Mouse (Mus musculus) T-helper 17 cell (primary cell): ENCODE measurements around the gene Tsr3.

Source experiments
- in situ Hi-C, 2 experiments: fragments of 300-600 bp; cut with MboI, MseI; formaldehyde crosslinking; loops; 1 replicate in 1 of 2; 2 replicates in 1 of 2; pipeline ENCODE4 v1.15.1; 2025; ENCODE audit warnings: high pct_unique_total_duplicates in 2 of 2

Gene Tsr3

DNA sequence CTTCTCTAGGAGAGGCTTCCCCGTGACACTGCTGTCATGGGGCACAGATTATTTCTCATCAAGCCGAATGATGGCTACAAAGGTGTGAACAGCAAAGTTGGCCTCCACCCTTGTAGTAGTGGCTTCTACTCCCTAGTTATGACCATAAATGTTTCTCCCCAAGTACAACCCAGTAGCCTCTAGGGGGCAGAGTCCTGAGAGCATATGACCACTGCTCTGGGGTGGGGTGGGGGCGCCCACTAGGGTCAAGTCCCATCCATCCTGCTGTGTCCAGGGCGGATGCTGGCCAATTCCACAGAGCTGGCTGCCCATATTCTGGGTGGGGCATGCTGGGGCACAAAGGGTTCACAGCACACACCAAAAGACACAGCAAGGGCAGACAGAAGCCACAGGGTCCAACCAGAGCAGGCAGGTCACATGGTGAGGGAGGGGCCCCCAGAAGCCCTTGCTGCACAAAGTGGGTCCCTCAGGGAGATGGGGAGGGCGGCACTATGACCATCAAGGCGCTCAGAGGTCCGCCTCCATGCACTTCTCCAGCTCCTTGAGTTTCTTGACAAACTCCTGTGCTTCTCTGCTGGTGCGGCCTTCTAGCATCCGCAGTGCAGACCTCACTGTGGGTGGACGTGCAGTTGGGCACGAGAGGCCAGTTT, 3.3 kb downstream of the Tsr3 start:
- in situ Hi-C loops, result no loop called here

GRCm38 (mm10) chr17:25244239-25244638, 4.3 kb downstream of the Tsr3 start:
- in situ Hi-C loops, result no loop called here

DNA sequence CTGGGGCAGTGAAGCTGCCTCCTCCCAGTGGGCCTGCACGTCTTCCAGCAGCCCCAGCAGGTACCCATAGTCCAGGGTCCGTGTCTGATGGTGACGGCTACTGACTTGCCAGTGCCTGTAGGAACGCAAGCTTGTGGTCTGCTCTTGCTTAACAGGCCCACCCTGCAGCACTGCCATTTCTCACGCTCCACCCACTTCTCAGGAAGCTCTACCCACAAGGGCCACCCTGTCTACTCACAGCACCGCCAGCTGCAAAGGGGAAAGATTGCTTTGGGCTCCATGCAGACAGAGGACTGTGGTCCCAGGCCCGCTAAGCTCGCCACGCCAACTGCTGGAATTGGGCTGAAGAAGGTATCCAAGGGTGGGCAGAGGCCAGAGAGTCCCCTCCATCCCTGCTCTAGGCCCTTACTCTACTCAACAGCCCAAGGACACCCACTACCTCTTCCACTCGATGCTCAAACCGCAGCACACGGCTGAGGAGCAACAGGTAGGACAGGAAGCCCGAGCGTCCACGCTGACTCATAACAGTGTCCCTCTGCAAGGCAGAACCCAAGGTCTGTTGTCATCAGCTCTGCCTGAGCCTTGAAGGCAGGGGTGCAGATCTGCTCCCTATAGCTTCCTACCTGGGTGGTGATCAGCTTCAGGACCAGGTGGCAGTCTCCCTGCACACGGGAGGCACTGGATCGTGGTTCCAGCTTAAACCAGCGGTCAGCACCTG, 8.2 kb downstream of the Tsr3 start:
- in situ Hi-C loops, result no loop called here

- in situ Hi-C loops, result no loop called here
Measured at GRCm38 (mm10) chr17:25250181-25250835, 10.3 kb downstream of the Tsr3 start.

DNA sequence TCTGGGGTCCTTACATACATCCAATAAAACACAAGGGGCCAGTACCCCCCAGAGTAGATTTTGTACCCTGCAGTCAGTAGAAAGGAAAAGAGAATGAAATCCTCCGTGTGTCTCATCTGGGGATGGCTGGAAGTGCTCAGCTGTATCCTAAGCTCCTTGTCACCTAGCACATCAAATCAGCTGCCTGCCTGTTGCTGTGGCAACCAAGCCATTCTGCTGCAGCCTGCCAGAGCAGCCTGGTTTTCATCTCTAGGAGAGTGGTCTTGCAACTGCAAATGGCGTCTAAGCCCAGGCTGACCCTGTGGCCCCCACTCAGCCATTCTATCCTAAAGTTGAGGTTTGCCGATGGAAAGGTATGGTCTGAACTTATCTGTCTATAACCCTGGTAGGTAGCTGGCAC, 12.7 kb downstream of the Tsr3 start:
- in situ Hi-C loops, result no loop called here

DNA sequence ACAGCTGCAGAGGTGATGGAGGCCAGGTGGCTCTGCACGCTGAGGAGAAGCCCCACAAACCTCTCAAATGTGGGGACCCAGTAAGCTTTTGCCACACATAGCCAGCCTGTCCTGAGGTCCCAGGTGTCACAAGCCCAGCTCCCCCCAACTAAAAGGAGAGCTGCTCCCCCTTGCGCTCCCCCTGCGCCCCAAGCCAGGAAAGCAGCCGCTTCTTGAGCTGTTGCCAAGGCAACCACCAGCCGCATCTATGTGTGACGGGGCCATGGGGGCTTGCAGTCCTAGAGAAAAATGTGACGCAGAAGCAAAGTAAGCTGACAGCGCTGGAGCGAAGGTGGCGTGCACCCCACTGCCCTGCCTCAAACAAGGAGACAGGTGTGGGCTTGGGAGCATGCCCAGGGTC, 13.8 kb downstream of the Tsr3 start:
- in situ Hi-C loops, result no loop called here

- in situ Hi-C loops, result no loop called here
Measured at GRCm38 (mm10) chr17:25255110-25255509, 15.1 kb downstream of the Tsr3 start.

GRCm38 (mm10) chr17:25256140-25256754, 16.3 kb downstream of the Tsr3 start, which contains the start of gene Baiap3:
Gene Baiap3, minus strand, starts transcription at chr17:25256364.
- in situ Hi-C loops, result no loop called here

DNA sequence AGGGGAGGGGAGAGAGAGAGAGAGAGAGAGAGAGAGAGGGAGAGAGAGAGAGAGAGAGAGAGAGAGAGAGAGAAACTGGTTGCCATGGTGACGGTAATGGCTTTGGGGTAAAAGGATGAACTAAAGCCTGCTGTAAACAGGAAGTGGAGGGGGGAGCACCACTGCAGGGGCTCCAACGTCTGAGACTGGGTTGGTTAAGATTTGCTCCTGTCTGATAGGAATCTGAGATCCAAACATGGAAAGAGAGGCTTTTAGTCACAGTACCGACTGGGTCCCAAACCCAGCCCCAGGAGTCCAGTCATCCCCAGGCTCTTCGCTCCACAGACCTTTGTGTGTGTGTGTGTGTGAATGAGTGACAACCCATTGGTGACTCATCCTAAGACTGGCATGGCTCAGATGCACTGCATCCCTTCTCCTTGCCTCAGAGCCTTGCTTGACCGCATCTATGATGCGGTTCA, 17.9 kb downstream of the Tsr3 start:
- in situ Hi-C loops, result no loop called here

- in situ Hi-C loops, result no loop called here
Measured at GRCm38 (mm10) chr17:25264453-25264852, 24.5 kb downstream of the Tsr3 start.

DNA sequence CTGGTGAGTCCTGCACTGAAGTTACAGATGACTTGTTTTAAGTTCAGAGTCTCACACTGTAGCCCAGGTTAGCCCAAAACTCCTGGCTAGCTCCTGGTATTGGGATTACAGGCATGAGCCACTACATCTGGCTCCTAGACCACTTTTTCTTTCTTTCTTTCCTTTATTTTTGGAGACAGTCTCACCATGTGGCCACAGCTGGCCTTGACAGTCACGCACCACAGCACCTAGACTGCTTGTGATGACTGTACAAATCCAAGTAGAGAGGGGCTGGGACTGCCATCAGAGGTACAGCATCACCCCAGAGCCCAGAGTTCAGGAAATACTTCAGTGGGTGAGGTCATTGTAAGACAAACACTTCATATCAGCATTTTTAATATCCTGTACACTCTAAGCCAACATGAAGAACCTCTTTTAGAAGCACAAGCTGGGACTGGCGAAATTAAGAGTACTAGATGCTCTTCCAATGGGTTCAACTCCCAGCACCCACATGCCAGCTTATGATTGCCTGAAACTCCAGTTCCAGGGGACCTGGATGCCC, 30.9 kb downstream of the Tsr3 start:
- in situ Hi-C loops, result loop anchor here (5.0 kb wide), 2 partner anchors 79 to 84 kb away; partner anchors contain the start of gene Unkl (in 1 of the 2)

GRCm38 (mm10) chr17:25272326-25272725, 32.4 kb downstream of the Tsr3 start:
- in situ Hi-C loops, result loop anchor here (5.0 kb wide), 2 partner anchors 80 to 85 kb away; partner anchors contain the start of gene Unkl (in 1 of the 2)

DNA sequence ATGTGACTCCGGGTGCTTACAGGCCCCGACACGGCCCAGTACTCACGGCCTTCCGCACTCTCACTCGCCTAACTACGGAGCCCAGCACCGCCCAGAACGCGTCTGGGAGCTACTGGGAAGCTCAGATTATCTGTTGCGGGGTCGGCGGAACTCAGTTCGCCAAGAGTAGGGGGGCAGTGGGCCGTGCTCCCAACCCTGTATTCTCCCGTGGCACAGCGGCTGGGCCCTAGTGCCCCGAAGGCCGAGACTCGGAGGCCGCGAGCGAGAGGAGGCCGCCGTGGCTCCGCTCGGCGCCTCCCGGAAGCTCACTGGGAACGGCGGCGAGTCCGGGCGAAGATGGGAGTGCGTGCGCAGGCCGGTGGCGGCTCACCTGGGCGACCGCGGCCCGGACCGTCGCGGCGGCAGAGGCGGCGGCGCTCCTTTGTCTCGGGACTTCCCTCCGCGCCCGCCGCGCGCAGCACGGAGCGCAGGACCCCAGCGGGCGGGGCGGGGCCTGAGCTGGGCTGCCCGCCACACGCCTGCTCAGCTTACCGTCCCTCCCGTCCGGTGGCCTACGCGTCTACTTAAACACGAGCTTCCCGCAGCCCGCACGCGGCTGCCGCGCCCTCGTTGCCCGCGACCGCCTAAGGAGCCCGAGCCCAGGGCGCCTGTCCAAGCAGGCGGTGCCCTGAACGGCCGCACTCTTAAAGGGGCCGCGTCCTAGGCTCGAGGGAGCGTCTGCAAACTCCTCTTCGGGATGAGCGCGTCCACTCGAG, 33.2 kb downstream of the Tsr3 start:
- in situ Hi-C loops, result loop anchor here (5.0 kb wide), 2 partner anchors 81 to 86 kb away; partner anchors contain the start of gene Unkl (in 1 of the 2)

- in situ Hi-C loops, result loop anchor here (5.0 kb wide), 2 partner anchors 82 to 87 kb away; partner anchors contain the start of gene Unkl (in 1 of the 2)
Measured at GRCm38 (mm10) chr17:25273706-25274501, 33.9 kb downstream of the Tsr3 start.

DNA sequence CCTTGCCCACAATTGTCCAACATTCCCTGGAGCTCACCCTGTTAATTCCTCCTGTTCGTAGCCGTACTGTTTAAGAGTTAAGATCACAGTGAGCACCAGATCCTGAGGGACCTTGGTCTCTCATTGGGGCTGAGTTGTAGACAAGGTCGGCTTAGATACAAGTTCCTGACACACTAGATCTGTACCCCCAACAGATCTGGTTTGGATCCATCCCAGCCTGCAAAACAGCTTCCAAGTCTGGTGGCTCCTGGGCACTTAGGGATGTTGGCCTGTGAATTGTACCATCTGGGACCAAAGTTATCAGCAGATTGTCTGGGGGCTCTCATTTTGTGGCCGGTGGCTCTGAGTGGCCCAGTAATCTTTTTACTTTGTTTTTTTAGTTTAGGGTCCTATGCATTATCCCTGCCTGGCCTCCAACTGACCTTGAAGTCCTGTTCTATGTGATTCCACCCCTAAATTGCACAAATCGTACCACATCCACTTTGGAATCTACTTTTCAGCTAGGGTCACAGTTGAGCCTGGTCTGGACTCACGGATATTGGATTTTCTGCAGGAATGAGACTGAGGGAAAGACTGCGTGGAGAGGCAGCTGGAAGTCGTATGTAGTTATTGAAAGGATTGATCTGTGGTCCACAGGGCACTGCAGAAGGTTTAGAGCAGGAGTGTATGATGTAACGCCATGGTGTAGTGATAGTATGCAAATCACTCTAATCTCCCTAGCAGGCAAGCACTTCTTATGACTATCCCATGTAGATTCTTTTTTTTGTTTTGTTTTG, 34.8 kb downstream of the Tsr3 start, which contains the start of gene Ube2i:
Ube2i (minus strand) TSS at position 52 of the 776 bp plus-strand sequence.
- in situ Hi-C loops, result loop anchor here (5.0 kb wide), 2 partner anchors 82 to 87 kb away; partner anchors contain the start of gene Unkl (in 1 of the 2)

- in situ Hi-C loops, result no loop called here
Measured at GRCm38 (mm10) chr17:25275833-25276232, 35.9 kb downstream of the Tsr3 start.

DNA sequence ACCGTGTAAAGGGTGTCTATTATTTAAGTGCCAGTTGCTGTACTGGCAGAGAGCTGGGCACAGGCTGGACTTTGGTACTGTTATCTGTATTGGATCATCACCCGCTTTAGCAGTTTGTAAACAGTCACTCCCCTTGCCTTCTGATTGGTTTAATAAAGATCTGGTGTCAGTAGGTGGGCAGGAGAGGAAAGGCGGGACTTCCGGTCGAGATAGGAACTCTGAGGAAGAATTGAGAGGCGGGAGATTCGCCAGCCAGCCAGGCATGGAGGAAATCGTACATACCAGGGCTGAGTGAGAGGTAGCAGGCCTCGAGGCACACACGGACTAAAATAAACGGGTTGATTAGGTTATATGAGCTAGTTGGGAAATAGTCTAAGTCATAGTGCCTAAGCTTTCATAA, 42.2 kb downstream of the Tsr3 start:
- in situ Hi-C loops, result loop anchor here (5.0 to 10.0 kb wide), 2 partner anchors 160 to 1123 kb away; partner anchors contain the start of gene Ptx4 (in 2 of the 2)

- in situ Hi-C loops, result loop anchor here in 1 of 2 experiments (10.0 kb wide), 1 partner anchor 1120 kb away; no protein-coding TSS in a partner anchor
Measured at GRCm38 (mm10) chr17:25285033-25285432, 45.1 kb downstream of the Tsr3 start.

GRCm38 (mm10) chr17:25288842-25289241, 48.9 kb downstream of the Tsr3 start:
- in situ Hi-C loops, result loop anchor here in 1 of 2 experiments (10.0 kb wide), 1 partner anchor 1116 kb away; no protein-coding TSS in a partner anchor
